Mouse (Mus musculus): ENCODE data around the gene Atf6.
A peak's percentile ranks its signal among the peaks of the same experiment; 100 is the strongest.

Gene Atf6

GRCm38 (mm10) chr1:170702263-170702662, 165.3 kb downstream of the Atf6 start:
- DNase-seq, result no peak

GRCm38 (mm10) chr1:170701582-170701981, 166.0 kb downstream of the Atf6 start:
- no peak for DNase-seq

- no peak for DNase-seq
Observed at GRCm38 (mm10) chr1:170701178-170701577, 166.4 kb downstream of the Atf6 start.

GRCm38 (mm10) chr1:170700496-170701027, 167.0 kb downstream of the Atf6 start:
- no peak for DNase-seq

GRCm38 (mm10) chr1:170699553-170699952, 168.0 kb downstream of the Atf6 start:
- DNase-seq, result no peak

- DNase-seq, result no peak
Observed at GRCm38 (mm10) chr1:170698771-170699170, 168.8 kb downstream of the Atf6 start.

- DNase-seq, result no peak
Observed at GRCm38 (mm10) chr1:170697771-170698356, 169.7 kb downstream of the Atf6 start.

GRCm38 (mm10) chr1:170696996-170697395, 170.6 kb downstream of the Atf6 start:
- DNase-seq, result no peak

- no peak for DNase-seq
Observed at GRCm38 (mm10) chr1:170695326-170695725, 172.2 kb downstream of the Atf6 start.

- DNase-seq, result peak; percentile 21
Observed at GRCm38 (mm10) chr1:170694821-170695291, 172.7 kb downstream of the Atf6 start.

GRCm38 (mm10) chr1:170691301-170691700, 176.3 kb downstream of the Atf6 start:
- DNase-seq, result no peak

GRCm38 (mm10) chr1:170689773-170690172, 177.8 kb downstream of the Atf6 start:
- DNase-seq, result no peak

- no peak for DNase-seq
Observed at GRCm38 (mm10) chr1:170683863-170684262, 183.7 kb downstream of the Atf6 start.

GRCm38 (mm10) chr1:170679624-170680023, 187.9 kb downstream of the Atf6 start:
- DNase-seq, result no peak

- DNase-seq, result no peak
Observed at GRCm38 (mm10) chr1:170678861-170679260, 188.7 kb downstream of the Atf6 start.

GRCm38 (mm10) chr1:170677681-170678080, 189.9 kb downstream of the Atf6 start:
- no peak for DNase-seq

GRCm38 (mm10) chr1:170674184-170674775, 193.3 kb downstream of the Atf6 start:
- DNase-seq, result no peak

- no peak for DNase-seq
Observed at GRCm38 (mm10) chr1:170665200-170665599, 202.4 kb downstream of the Atf6 start.

- DNase-seq, result no peak
Observed at GRCm38 (mm10) chr1:170664620-170665185, 202.9 kb downstream of the Atf6 start.

- DNase-seq, result no peak
Observed at GRCm38 (mm10) chr1:170659260-170659659, 208.3 kb downstream of the Atf6 start.

- DNase-seq, result no peak
Observed at GRCm38 (mm10) chr1:170657643-170658314, 209.8 kb downstream of the Atf6 start.

GRCm38 (mm10) chr1:170657228-170657521, 210.4 kb downstream of the Atf6 start:
- no peak for DNase-seq

- DNase-seq, result no peak
Observed at GRCm38 (mm10) chr1:170656518-170657227, 210.9 kb downstream of the Atf6 start.

Measured in right cerebral cortex, adult 18-20 months (tissue).